Mouse (Mus musculus) spleen, postnatal 4 days (tissue): ENCODE results near the gene Stmn3.

ENCODE experiments used
- DNase-seq, 2 experiments: peaks; one replicate each; pipeline ENCODE4 v3.0.0; 2022; ENCODE audit warnings: low spot score in 2 of 2

The Stmn3 gene

GRCm38 (mm10) chr2:181314080-181314810, at the start of gene Stmn3:
Stmn3 (minus strand) TSS chr2:181314500.
- DNase-seq: peak in 1 of 2 experiments; percentile 28

GRCm38 (mm10) chr2:181363946-181364345, 49.6 kb upstream of the Stmn3 start:
- no peak for DNase-seq

GRCm38 (mm10) chr2:181356780-181357179, 42.5 kb upstream of the Stmn3 start:
- DNase-seq: no peak

GRCm38 (mm10) chr2:181342766-181343165, 28.5 kb upstream of the Stmn3 start:
- DNase-seq: no peak

- DNase-seq: no peak
Measured at GRCm38 (mm10) chr2:181340426-181340825, 26.1 kb upstream of the Stmn3 start.

GRCm38 (mm10) chr2:181334023-181334422, 19.7 kb upstream of the Stmn3 start:
- DNase-seq: peak; percentile 62 to 85

GRCm38 (mm10) chr2:181332542-181332941, 18.2 kb upstream of the Stmn3 start:
- no peak for DNase-seq

- no peak for DNase-seq
Measured at GRCm38 (mm10) chr2:181326098-181326497, 11.8 kb upstream of the Stmn3 start.

- DNase-seq: no peak
Measured at GRCm38 (mm10) chr2:181322136-181322535, 7.8 kb upstream of the Stmn3 start.

GRCm38 (mm10) chr2:181320103-181320499, 5.8 kb upstream of the Stmn3 start:
- no peak for DNase-seq

- DNase-seq: peak; percentile 83 to 91
Measured at GRCm38 (mm10) chr2:181319248-181320102, 5.2 kb upstream of the Stmn3 start, which contains the start of gene Rtel1. Rtel1 (plus strand) TSS chr2:181319739.

- no peak for DNase-seq
Measured at GRCm38 (mm10) chr2:181313344-181314079, 788 bp downstream of the Stmn3 start.

GRCm38 (mm10) chr2:181313006-181313343, 1.3 kb downstream of the Stmn3 start:
- no peak for DNase-seq

- DNase-seq: no peak
Measured at GRCm38 (mm10) chr2:181312435-181312834, 1.9 kb downstream of the Stmn3 start.

GRCm38 (mm10) chr2:181307144-181307804, 7.0 kb downstream of the Stmn3 start:
- peak; percentile 33 to 75 for DNase-seq

GRCm38 (mm10) chr2:181304944-181305343, 9.4 kb downstream of the Stmn3 start:
- no peak for DNase-seq

GRCm38 (mm10) chr2:181302041-181302440, 12.3 kb downstream of the Stmn3 start:
- peak in 1 of 2 experiments; percentile 31 for DNase-seq

GRCm38 (mm10) chr2:181290937-181291336, 23.4 kb downstream of the Stmn3 start:
- DNase-seq: no peak

GRCm38 (mm10) chr2:181288691-181289090, 25.6 kb downstream of the Stmn3 start:
- no peak for DNase-seq

GRCm38 (mm10) chr2:181287958-181288350, 26.3 kb downstream of the Stmn3 start, which contains the start of gene Gmeb2:
Gmeb2 (minus strand) TSS chr2:181288035.
- peak; percentile 92 to 96 for DNase-seq

- DNase-seq: peak; percentile 83 to 91
Measured at GRCm38 (mm10) chr2:181287338-181287957, 26.9 kb downstream of the Stmn3 start.
